ENCODE assay signal across 7 mouse cellular contexts in the genomic region with DNA sequence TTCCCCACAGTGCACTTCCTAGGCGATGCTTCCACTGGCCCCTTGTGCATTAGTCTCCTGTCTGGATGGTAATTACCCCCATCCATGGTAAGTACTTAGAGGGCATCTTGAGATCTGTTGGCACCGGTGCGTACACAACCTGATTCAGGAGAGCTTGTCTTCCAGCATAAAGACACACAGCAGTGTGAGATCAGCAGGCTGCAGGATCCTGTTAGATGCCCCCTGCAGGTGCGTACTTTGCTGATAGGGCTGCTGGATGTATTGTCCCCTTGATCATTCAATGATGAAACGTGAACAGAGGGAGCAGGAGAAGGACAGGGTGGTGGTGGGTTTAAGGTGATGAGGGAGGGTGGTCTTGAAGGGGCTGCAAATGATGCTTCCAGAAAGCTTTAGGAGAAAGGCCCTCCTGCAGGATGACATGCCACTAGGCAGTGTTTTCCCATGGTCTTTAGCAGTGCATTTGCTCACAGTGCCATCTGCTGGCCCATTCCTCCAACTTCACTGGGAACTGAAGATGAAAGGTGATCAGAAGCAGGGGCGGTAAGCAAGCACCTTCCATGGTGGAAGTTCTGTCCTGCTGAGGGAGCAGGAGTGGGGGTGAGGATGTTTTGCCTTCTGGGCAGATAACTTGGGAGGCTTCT.
DNase-seq lines count a peak whose midpoint lies in the region; ATAC-seq and TF ChIP-seq lines count a peak whose summit lies in the region.
"Not testable (repeated sequence)": the region's sequence is repeated elsewhere in the genome, so short reads cannot be mapped to it uniquely, and the experiment has no call there.

No protein-coding gene starts in this region.

- peak; percentile 95 for ATAC-seq in frontal cortex, adult (ENCODE audit: low TSS enrichment)
- peak; percentile 81 for ATAC-seq in hindbrain, embryonic 13.5 days (ENCODE audit: low FRiP score)
- ATAC-seq in kidney, embryonic 14.5 days (ENCODE audit: low FRiP score, low TSS enrichment) = peak; percentile 69
- peak; percentile 54; the same call in 1 of the 2 replicates for ATAC-seq in lung, embryonic 14.5 days (ENCODE audit: insufficient read depth)
- peak; percentile 86 for ATAC-seq in midbrain, embryonic 15.5 days (replicated peaks)
- peak; percentile 56; the same call in 1 of the 2 replicates for ATAC-seq in neutrophil, adult 5-6 weeks (ENCODE audit: extremely low read depth, insufficient number of reproducible peaks, low FRiP score, poor library complexity, severe bottlenecking)

- peak; percentile 2 for DNase-seq in cerebellum, adult 9-11 months
- not testable (repeated sequence) for DNase-seq in lung, embryonic 14.5 days

- H3K4me3 ChIP-seq in hindbrain, embryonic 13.5 days; kidney, embryonic 14.5 days (ENCODE audit: low read length); lung, embryonic 14.5 days (ENCODE audit: low read depth, low read length); midbrain, embryonic 15.5 days: not testable (repeated sequence)

- TF ChIP-seq CTCF in lung, embryonic 14.5 days (IDR thresholded peaks at IDR 0.05; ENCODE audit: low read depth) = not testable (repeated sequence)

- not testable (repeated sequence) for H3K36me3 ChIP-seq in hindbrain, embryonic 13.5 days; kidney, embryonic 14.5 days (ENCODE audit: control insufficient read depth, insufficient read depth, low read length); lung, embryonic 14.5 days (ENCODE audit: insufficient read depth); midbrain, embryonic 15.5 days (replicated peaks)

- H3K27me3 ChIP-seq in hindbrain, embryonic 13.5 days; kidney, embryonic 14.5 days (ENCODE audit: control insufficient read depth, insufficient read depth, low read length); lung, embryonic 14.5 days (ENCODE audit: insufficient read depth, low read length); midbrain, embryonic 15.5 days (replicated peaks): not testable (repeated sequence)

- H3K9me3 ChIP-seq in hindbrain, embryonic 13.5 days; kidney, embryonic 14.5 days (ENCODE audit: control insufficient read depth, low read length); lung, embryonic 14.5 days (ENCODE audit: low read depth, low read length); midbrain, embryonic 15.5 days: not testable (repeated sequence)

- H3K4me2 ChIP-seq in hindbrain, embryonic 13.5 days; kidney, embryonic 14.5 days (replicated peaks; ENCODE audit: low read depth, low read length); lung, embryonic 14.5 days; midbrain, embryonic 15.5 days: not testable (repeated sequence)

- H3K9ac ChIP-seq in hindbrain, embryonic 13.5 days; kidney, embryonic 14.5 days (ENCODE audit: low read depth, low read length); lung, embryonic 14.5 days; midbrain, embryonic 15.5 days: not testable (repeated sequence)

- 54% methylated on average over 5 of the region's 6 CpGs for WGBS in hindbrain, embryonic 13.5 days
- 61% methylated on average over 5 of the region's 6 CpGs for WGBS in kidney, embryonic 14.5 days
- WGBS in lung, embryonic 14.5 days = 51% methylated on average over 5 of the region's 6 CpGs
- 49% methylated on average over 6 of the region's 6 CpGs for WGBS in midbrain, embryonic 15.5 days

- H3K4me1 ChIP-seq in hindbrain, embryonic 13.5 days (replicated peaks); kidney, embryonic 14.5 days (ENCODE audit: control insufficient read depth, insufficient read depth, low read length); lung, embryonic 14.5 days (ENCODE audit: insufficient read depth); midbrain, embryonic 15.5 days: not testable (repeated sequence)

- H3K27ac ChIP-seq in hindbrain, embryonic 13.5 days; kidney, embryonic 14.5 days (ENCODE audit: low read depth, low read length); lung, embryonic 14.5 days (ENCODE audit: low read depth); midbrain, embryonic 15.5 days: not testable (repeated sequence)
